Mouse (Mus musculus) limb, embryonic 11.5 days (tissue): ENCODE results near the gene Zfp292. TPM values are rescaled to one million over a fixed set of nuclear protein-coding genes. Genes with fewer than 3 reads are reported as not detected.

Experiments used
- ATAC-seq: fragments of 200-750 bp; cut with Nextera tagmentation; 2 replicates; pipeline ENCODE4 v1.8.0; 2017; ENCODE audit warnings: low read depth; ENCODE audit not compliant: insufficient number of reproducible peaks, low FRiP score, low TSS enrichment
- DNase-seq: peaks from one replicate; pipeline ENCODE4 v3.0.0-alpha.2; 2015; ENCODE audit warnings: low spot score
- H3K27ac ChIP-seq: fragments of 300-500 bp; sonication (generic); replicated peaks from 2 replicates; pipeline ENCODE4 v1.5.1; 2014; ENCODE audit warnings: low read depth, mild to moderate bottlenecking, low read length
- H3K27me3 ChIP-seq: fragments of 300-500 bp; sonication (generic); 2 replicates; pipeline ENCODE4 v1.6.1; 2014; ENCODE audit warnings: mild to moderate bottlenecking, low read length, mixed read lengths; ENCODE audit not compliant: control insufficient read depth, insufficient read depth
- H3K36me3 ChIP-seq: fragments of 300-500 bp; sonication (generic); 2 replicates; pipeline ENCODE4 v1.6.1; 2014; ENCODE audit warnings: mild to moderate bottlenecking, low read length, moderate library complexity, mixed read lengths; ENCODE audit not compliant: control insufficient read depth, insufficient read depth
- H3K4me1 ChIP-seq: fragments of 300-500 bp; sonication (generic); 2 replicates; pipeline ENCODE4 v1.6.1; 2014; ENCODE audit warnings: low read length, mixed read lengths; ENCODE audit not compliant: control insufficient read depth, insufficient read depth
- H3K4me2 ChIP-seq: fragments of 300-500 bp; sonication (generic); 2 replicates; pipeline ENCODE4 v1.6.1; 2014; ENCODE audit warnings: low read depth, mild to moderate bottlenecking, moderate library complexity; ENCODE audit not compliant: severe bottlenecking
- H3K4me3 ChIP-seq: fragments of 300-500 bp; sonication (generic); 2 replicates; pipeline ENCODE4 v1.5.1; 2014; ENCODE audit warnings: low read depth, low read length
- H3K9ac ChIP-seq: fragments of 300-500 bp; sonication (generic); 2 replicates; pipeline ENCODE4 v1.6.1; 2014; ENCODE audit warnings: mild to moderate bottlenecking, low read length
- H3K9me3 ChIP-seq: fragments of 300-500 bp; sonication (generic); 2 replicates; pipeline ENCODE4 v1.6.1; 2016; ENCODE audit warnings: low read length; ENCODE audit not compliant: control insufficient read depth
- WGBS: fragments of 180-500 bp; shearing (Covaris S2); extraction: QIAGEN DNeasy Blood & Tissue Kit; methylation state at CpG from one replicate; pipeline ENCODE4 v1.1.7; 2014; 5-methylcytosine and 5-hydroxymethylcytosine counted together
- polyA plus RNA-seq: library from polyadenylated mRNA; unstranded; fragments of >200 nt; fragmentation: Nextera tagmentation; extraction: Ambion mirVana; gene quantifications from 2 replicates; pipeline ENCODE4 v1.2.1, GENCODE M21; 2014

The Zfp292 gene
- polyA plus RNA-seq, 1 experiment from 2014 or later = 35.2 TPM

DNA sequence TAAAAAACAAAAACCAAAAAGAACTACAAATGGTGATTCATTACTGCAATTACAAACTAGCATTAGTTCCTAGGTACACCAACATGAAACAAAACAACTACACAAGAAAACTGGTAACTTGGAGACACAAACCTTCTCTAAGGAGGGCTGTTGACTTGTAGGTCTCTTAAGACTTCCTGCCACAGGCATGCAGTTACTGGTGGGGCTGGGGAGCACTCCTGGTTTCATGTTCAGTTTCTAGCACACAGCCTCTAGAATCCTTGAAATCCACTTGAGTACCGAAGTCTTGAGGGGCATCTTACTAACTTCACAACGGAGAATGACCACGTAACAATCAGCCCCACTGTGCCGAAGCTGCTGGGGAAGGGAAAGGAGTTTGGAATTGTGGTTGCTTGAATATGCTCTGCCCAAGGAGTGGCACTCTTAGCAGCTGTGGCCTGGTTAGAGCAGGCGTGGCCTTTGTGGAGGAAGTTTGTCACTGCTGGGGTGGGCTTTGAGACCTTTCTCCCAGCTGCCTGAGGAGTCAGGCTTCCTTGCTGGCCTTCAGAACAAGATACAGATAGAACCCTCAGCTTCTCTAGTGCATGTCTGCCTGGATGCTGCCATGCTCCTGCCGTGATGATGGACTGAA lies 35.0 kb downstream of the Zfp292 start:
- Histone ChIP-seq H3K4me2 (no peak overlapping the region), H3K36me3 (peaks cover 3% of the 10 kb centered on the region; the same call in 1 of the 2 replicates), H3K9ac (no peak overlapping the region), H3K27ac (no peak overlapping the region), H3K4me3 (no peak overlapping the region), H3K4me1 (no peaks in the 10 kb centered on the region), H3K9me3 (no peaks in the 10 kb centered on the region), H3K27me3 (no peaks in the 10 kb centered on the region)
- 92% methylated on average over 6 of the region's 6 CpGs for whole genome bisulfite sequencing
- DNase-seq (no peak), ATAC-seq (no peak)

DNA sequence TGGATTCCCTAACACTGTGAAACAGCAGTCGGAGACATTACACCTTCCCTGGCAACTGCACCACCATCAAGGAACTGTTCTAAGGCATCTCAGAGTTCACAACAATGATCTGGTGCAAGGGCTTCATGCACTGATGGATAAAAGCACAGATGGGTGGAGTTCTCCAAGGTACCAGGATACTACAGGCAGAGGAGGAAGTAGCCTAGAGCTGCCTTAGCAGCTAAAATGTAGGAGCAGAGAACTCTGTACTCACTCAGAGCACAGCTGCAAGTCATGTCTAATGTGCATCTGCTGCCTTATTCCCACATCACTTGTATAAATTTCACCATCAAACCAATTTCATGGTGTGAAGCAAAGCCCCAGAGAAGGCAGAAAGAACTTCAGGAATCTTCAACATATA lies 38.9 kb downstream of the Zfp292 start:
- no peak overlapping the region for H3K4me2 ChIP-seq
- H3K4me3 ChIP-seq = no peak overlapping the region
- H3K9me3 ChIP-seq = no peaks in the 10 kb centered on the region
- no peak overlapping the region for H3K9ac ChIP-seq
- 88% methylated on average over 1 of the region's 1 CpGs for WGBS
- ATAC-seq (no peak), DNase-seq (no peak)
- no peaks in the 10 kb centered on the region for H3K36me3 ChIP-seq
- no peak overlapping the region for H3K27ac ChIP-seq
- no peaks in the 10 kb centered on the region for H3K27me3 ChIP-seq
- H3K4me1 ChIP-seq = no peaks in the 10 kb centered on the region

DNA sequence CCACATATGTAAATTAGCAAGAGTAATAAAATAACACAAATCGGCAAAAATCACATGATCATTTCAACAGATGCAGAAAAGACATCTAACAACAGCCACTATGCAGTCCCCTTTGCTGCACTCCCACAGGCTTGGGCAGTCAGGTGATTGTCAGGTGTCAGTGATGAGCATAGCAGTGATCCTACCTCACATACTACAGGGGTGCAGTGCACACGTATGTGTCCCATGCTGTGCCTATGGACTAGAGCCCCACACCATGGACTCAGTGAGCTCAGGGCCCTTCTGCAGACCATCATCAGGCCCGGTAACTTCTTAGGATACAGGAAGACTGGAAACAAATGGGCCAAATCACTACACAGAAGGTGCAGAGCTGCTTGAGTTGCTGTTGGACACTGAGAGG lies 39.9 kb downstream of the Zfp292 start:
- H3K9me3 ChIP-seq = no peaks in the 10 kb centered on the region
- H3K4me1 ChIP-seq = no peaks in the 10 kb centered on the region
- no peak overlapping the region for H3K4me3 ChIP-seq
- H3K9ac ChIP-seq = no peak overlapping the region
- H3K27me3 ChIP-seq = no peaks in the 10 kb centered on the region
- H3K4me2 ChIP-seq = no peak overlapping the region
- DNase-seq (no peak), ATAC-seq (no peak)
- H3K36me3 ChIP-seq = no peaks in the 10 kb centered on the region; the same call in 1 of the 2 replicates
- H3K27ac ChIP-seq = no peak overlapping the region
- 93% methylated on average over 3 of the region's 3 CpGs for WGBS

DNA sequence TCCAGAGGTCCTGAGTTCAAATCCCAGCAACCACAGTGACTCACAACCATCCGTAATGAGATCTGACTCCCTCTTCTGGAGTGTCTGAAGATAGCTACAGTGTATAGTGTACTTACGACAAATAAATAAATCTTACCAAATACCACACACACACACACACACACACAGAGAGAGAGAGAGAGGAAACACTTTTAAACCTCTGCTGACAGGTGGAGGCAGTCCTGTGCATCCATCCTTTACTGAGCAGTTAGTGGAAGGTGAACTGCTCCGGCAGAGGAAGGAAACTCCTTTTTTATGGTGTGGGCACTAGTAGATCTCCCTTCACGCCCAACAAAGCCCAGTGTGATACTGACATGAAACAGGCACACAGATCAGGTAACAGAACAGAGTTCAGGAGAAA lies 51.3 kb downstream of the Zfp292 start:
- ATAC-seq = no peak
- H3K27me3 ChIP-seq = no peaks in the 10 kb centered on the region
- H3K4me1 ChIP-seq = no peaks in the 10 kb centered on the region
- DNase-seq = no peak
- no peak overlapping the region for H3K4me3 ChIP-seq
- H3K9me3 ChIP-seq = no peaks in the 10 kb centered on the region
- H3K27ac ChIP-seq = no peak overlapping the region
- 86% methylated on average over 4 of the region's 4 CpGs for WGBS
- no peak overlapping the region for H3K4me2 ChIP-seq
- H3K36me3 ChIP-seq = 0 out of 2 replicates have a peak, but pooled peaks cover 2% of the 10 kb centered on the region
- H3K9ac ChIP-seq = no peak overlapping the region

DNA sequence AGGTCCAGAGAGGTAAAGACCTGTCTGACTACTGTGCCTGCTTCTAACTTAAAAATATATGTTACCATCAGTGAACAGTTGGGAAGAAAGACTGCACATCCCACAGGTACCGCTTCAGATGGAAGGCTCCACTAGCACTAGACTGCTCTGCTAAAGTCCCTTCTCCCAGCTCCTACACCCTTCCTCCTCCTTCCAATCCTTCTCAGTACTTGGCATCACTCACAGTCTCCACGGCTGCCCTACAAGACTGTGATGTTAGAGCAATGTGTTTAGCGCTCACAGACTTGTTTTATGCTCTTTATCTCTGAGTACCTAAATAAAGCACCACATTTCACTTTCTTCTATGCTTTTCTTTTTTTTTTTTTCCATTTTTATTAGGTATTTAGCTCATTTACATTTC lies 53.3 kb downstream of the Zfp292 start:
- Histone ChIP-seq H3K4me2 (no peak overlapping the region), H3K27me3 (no peaks in the 10 kb centered on the region), H3K4me1 (no peaks in the 10 kb centered on the region), H3K9me3 (no peaks in the 10 kb centered on the region), H3K36me3 (0 out of 2 replicates have a peak, but pooled peaks cover 2% of the 10 kb centered on the region), H3K27ac (no peak overlapping the region), H3K9ac (no peak overlapping the region), H3K4me3 (no peak overlapping the region)
- ATAC-seq (no peak), DNase-seq (no peak)
- WGBS = 93% methylated on average over 3 of the region's 3 CpGs

DNA sequence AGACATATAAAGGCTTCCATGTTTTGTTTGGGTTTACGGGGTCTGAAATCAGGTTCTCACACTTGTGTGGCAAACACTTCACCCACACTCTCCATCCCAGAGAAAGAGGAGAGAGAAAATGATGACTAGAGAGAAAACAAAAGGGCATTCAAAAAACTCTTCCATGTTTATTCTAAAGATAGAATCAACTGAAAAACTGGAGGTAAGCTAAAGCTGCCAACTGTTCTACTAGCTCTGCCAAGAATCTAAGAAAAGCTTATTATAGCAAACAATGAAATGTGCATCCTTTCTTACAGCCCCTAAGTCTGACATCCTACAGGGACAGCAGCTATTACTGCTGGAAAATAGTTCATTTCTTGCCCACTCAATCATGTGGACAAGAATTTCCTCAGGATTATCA lies 58.9 kb downstream of the Zfp292 start:
- WGBS = 100% methylated on average over 1 of the region's 1 CpGs
- Histone ChIP-seq H3K4me3 (no peak overlapping the region), H3K4me1 (no peaks in the 10 kb centered on the region), H3K9me3 (no peaks in the 10 kb centered on the region), H3K9ac (no peak overlapping the region), H3K4me2 (no peak overlapping the region), H3K27ac (no peak overlapping the region), H3K27me3 (no peaks in the 10 kb centered on the region), H3K36me3 (peaks cover 4% of the 10 kb centered on the region; the same call in 1 of the 2 replicates)
- ATAC-seq (no peak), DNase-seq (no peak)

DNA sequence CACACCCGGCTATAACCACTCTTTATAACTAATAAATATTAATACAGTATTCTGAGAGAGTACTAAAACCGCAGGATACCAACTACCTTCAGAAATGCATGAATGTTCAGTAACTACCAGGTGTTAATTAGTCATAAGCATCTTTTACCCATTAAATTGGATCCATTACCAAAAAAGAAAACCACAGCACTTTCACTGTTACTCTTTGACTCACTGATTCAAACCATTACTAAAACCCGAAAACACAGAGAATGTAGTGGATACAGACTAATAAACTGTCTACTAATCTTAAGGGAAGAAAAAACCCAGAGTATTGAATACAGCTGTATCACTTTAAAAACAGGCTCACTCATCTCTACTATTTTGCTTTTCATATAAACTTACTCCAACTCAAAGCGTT lies 62.9 kb downstream of the Zfp292 start:
- Histone ChIP-seq H3K27me3 (no peaks in the 10 kb centered on the region), H3K4me1 (no peaks in the 10 kb centered on the region), H3K9ac (no peak overlapping the region), H3K9me3 (no peaks in the 10 kb centered on the region), H3K27ac (no peak overlapping the region), H3K4me3 (no peak overlapping the region), H3K4me2 (no peak overlapping the region), H3K36me3 (peaks cover 10% of the 10 kb centered on the region; the same call in 1 of the 2 replicates)
- 89% methylated on average over 4 of the region's 4 CpGs for WGBS
- ATAC-seq (no peak), DNase-seq (no peak)

DNA sequence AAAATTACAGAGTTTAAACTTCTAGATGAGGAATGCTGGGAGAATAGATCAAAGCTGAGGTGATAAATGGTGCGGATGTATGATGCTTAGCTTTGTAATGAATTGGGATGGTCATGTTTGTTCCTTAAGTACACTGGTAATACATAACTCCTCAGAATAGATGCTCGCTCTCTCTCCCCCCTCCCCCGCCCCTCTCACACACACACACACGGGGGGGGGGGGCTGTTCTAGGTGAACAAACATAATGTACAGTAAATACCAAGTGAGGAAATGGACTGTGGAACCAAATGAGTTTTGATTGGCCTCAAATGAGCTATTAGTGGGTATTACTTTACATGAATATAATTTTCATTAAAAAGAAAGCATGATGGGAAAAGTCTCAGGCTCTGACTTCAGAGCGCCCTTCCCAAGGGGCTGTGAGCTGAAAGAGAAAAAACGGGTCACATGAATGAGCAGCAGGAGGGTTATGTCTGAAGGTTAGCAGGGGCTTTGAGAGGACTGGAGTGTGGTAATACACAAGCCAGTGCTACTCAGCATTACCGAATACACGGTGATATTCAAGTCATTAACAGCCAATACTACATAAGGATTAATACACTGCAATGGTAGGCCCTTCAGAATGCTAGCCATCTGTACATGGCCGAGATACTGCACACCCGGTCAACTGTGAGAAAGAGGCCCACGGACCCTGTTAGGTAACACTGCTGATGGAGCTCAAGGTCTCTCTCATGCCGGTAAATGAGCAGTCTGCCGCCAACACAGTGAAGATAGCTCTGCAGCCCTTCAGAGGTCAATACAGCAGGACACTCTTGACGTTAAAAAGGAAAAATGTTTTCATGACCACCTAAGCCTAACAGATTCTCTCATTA lies 81.4 kb downstream of the Zfp292 start:
- Histone ChIP-seq H3K4me2 (no peak overlapping the region), H3K4me3 (no peak overlapping the region), H3K36me3 (peaks cover 3% of the 10 kb centered on the region; the same call in 1 of the 2 replicates), H3K27me3 (no peaks in the 10 kb centered on the region), H3K9me3 (no peaks in the 10 kb centered on the region), H3K27ac (no peak overlapping the region), H3K9ac (no peak overlapping the region), H3K4me1 (no peaks in the 10 kb centered on the region)
- WGBS = 85% methylated on average over 14 of the region's 14 CpGs
- DNase-seq (no peak), ATAC-seq (0 out of 2 replicates have a peak, but pooled peaks have one; percentile 9)
